Mouse (Mus musculus): Measurements from ENCODE around the gene Gadd45g.

DNA sequence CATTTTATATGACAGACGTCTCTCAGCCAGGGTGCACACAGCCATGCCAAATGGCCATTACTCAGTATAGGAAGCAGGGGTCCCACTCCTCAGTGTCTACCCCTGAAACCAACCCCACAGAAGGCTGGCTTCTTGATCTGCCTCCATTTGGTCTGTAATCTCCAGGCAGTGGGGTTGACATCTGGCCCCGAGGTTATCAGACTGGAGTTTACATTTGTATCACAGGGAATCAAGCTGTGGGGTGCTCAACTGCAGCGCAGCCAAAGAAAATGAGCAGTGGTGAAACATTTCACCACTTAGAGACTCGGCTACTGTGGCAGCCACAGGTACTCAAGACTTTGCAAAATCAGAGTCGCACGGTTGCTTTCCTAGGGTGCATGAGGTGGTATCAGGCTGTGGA is 5.8 kb upstream of the Gadd45g start:
- TF ChIP-seq EP300 (IDR thresholded peaks at IDR 0.05; ENCODE audit: low read depth) (no peak), CTCF (IDR thresholded peaks at IDR 0.05; ENCODE audit: low read depth) (no peak)

All from heart, postnatal 0 days (tissue).